Mouse (Mus musculus) CD8-positive naive resting alpha-beta T cell, adult 2 months (primary cell): ENCODE data around the gene Ccdc74a.
A peak's percentile ranks its signal among the peaks of the same experiment; 100 is the strongest.
"Not testable (repeated sequence)": the region's sequence is repeated elsewhere in the genome, so short reads cannot be mapped to it uniquely, and the experiment has no call there.

Experiments
- DNase-seq, 2 experiments: peaks; one replicate each; pipeline ENCODE4 v3.0.0; 2022; ENCODE audit warnings: low read depth in 2 of 2, low spot score in 2 of 2

Gene Ccdc74a

DNA sequence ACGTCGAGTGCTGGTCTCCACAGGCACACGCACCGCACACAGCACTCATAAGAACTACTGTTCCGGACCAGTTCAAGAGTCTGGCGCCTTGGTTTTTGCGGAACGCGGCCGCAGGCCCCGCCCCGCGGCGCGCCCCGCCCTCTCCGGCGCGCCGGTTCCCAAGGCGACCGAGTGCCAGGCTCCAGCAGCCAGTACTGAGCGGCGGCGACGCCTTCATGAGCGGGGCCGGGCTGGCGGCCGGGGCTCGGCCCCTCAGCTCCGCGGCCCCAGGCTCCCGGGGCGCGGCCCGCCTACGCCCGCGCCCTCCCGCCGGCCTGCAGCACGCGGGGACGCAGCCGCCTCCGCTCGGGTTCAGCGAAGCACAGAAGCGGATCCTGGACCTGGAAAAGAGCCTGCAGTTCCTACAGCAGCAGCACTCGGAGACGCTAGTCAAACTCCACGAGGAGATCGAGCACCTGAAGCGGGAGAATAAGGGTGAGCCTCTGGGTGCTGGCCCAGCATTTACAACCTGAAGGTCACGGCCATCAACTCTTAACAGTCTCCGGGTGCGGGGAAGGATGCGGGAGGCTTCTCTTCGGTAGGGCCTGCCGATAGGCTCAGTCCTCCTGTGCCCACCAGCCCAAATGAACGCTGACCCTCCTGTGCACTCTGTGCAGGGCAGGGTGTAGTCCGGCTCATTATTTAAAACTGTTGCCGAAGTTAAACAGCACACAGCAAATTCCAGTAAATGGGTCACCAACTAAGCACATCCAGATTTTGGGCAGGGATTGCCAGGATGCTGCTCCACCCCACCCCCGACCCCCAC is at the start of gene Ccdc74a:
TSS of gene Ccdc74a (plus strand) at position 161 of the 805 bp plus-strand sequence.
- peak; percentile 28 to 56 for DNase-seq

DNA sequence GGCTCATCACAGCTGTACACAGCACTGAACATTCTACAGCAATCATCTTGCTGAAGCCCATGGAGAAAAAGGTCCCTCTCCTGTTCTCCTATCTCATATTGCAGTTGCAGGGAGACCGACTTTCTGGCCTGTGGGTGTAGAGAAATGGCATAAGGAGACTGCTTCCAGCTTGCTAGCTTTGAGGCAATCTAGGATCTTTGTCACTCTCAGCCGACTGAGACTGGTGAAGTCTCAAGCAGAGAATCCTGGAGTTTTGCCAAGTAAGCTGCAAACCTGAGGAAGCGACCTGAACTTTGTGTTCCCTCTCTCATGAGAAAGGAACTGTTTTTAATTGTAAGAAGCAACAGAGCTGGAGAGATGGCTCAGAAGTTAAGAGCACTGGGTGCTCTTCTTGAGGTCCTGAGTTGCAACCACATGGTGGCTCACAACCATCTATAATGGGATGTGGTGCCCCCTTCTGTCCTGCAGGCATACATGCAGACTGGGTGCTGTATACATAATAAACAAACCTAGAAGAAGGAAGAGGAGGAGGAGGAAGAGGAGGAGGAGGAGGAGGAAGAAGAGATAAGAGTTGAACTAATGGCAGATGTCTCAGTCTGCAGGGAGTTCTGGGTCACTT is 45.2 kb upstream of the Ccdc74a start:
- no peak for DNase-seq

DNA sequence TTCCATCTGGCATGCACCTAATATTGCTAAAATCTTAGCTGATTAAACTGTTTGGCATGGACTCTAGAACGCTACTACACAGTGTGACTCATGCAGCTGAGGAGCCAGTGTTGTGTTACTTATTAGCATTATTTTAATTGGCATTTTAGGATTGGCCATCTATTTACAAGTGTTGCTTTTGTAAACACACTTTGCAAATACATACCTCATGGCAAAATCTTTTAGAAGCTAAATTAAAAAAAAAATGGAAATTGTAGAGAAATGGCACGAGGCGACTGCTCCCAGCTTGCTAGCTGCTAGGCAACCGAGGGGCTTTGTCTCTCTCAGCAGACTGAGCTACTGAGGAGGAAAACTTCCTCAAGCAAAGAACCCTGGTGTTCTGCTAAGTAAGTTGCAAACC is 41.3 kb upstream of the Ccdc74a start:
- DNase-seq: no peak

GRCm38 (mm10) chr16:17605684-17606083 is 40.6 kb upstream of the Ccdc74a start:
- no peak for DNase-seq

DNA sequence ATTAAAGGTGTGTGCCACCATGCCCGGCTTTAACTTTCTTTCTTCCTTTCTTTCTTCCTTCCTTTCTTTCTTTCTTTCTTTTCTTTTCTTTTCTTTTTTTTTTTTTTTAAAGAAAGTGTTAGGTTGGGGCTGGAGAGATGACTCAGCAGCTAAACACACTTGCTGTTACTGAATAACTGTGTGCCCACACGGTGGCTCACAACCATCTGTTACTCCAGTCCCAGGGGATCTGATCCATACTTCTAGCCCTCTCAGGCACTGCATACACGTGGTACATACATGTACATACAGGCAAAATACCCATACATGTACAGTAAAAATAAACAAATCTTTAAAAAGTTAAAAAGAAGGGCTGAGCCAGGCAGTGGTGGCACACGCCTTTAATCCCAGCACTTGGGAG is 34.9 kb upstream of the Ccdc74a start:
- no peak for DNase-seq

- DNase-seq: not testable (repeated sequence)
These were observed 31.5 kb upstream of the Ccdc74a start for GRCm38 (mm10) chr16:17614740-17615139.

- no peak for DNase-seq
These were observed 30.1 kb upstream of the Ccdc74a start for GRCm38 (mm10) chr16:17616212-17616611.

DNA sequence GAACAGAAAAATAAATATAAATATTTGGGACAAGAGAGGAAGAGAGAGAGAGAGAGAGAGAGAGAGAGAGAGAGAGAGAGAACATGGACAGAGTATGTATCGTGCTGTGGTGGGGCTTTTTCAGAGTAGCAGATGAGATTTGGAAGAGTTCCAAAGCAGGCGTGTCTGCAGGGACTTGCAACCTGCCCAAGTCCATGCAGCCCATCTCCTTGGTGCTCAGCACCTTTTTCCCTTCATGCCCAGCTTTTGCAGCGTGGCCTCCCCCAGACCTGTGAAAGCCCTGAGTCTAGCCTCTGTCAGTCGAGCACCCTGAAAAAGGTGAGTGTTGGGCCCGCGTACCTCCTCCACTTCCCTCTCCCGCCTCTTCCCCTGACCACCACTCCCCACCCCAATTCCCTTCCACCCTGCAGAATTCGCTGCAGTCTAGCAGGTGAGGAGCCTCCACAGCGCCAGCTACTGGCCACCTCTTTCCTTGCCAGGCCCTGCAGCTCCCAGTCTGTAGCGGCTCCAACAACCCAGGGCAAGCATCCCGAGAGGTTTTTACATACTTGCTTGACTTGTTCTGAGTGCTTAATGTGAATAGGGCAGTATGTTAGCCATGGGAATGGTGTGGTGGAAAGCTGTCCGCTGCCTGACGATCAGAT is 28.2 kb upstream of the Ccdc74a start:
- peak; percentile 16 to 45 for DNase-seq

GRCm38 (mm10) chr16:17619198-17620105 is 26.8 kb upstream of the Ccdc74a start, which contains the start of gene Smpd4:
Gene Smpd4 (plus strand): TSS chr16:17619354.
- DNase-seq: peak; percentile 89 to 94

DNA sequence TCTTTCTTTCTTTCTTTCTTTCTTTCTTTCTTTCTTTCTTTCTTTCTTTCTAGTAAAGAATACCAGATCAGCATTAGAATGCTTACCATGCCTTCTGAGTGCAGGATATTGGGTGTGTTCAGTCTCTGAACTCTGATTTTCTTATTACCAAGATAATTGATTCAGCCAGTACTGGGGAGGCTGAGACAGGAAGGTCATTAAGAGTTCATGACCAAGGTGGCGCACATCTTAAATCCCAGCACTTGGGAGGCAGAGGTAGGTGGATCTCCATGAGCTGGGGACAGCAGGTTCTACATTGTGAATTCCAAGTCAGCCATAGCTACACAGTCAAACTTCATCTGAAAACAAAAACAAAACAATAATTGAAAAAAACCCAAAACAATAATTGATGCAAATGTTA is 24.3 kb upstream of the Ccdc74a start:
- DNase-seq: no peak

- no peak for DNase-seq
These were observed 20.6 kb upstream of the Ccdc74a start for GRCm38 (mm10) chr16:17625488-17626268.

DNA sequence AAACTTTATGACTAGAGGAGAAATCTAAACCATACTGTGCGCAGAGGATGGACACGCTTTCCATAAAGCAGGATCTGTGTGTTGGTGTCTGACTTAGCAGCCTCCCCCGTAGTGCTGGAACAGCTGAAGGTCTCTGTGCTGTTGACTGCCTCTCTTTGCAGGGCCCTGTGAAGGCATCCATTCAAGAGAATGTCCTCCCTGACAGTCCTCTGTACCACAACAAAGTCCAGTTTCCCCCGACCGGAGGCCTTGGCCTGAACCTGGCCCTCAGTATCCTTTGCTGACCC is 20.1 kb upstream of the Ccdc74a start:
- no peak for DNase-seq

- no peak for DNase-seq
These were observed 13.7 kb upstream of the Ccdc74a start for GRCm38 (mm10) chr16:17632580-17632979.

DNA sequence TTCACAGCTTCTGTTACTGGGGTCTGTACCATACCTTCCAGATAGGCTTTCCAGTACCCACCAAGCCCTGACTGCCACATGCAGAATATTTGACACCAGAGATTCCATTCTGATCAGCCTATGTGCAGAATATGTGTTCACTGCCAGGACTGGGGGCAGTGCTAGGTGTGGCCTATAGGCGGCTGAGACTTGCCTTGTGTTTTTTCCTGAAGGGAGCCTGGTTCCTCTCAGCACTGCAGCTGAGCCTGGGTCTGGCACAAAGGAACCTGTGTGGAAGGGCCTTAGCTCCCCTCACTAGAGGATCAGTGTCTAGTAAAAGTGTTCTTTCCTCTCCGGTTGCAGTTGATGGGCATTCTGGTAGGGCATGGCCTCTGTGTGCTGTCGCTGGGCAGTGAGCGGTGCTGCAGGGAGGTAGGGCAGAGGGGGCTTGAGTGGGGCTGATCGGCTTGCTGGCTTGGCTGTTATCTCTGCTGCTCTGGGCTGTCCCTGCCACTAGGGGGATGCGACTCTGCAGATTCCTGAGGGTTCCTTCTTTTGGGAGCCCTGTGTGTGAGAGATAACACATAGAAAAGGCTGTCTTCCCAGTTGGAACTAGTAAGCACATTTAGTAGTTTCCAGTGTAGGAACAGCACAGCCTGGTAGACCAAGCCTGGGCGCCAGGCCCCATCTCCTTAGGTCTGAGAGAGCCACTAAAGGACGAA is 12.6 kb upstream of the Ccdc74a start:
- no peak for DNase-seq

- DNase-seq: no peak
These were observed 9.4 kb upstream of the Ccdc74a start for GRCm38 (mm10) chr16:17636904-17637303.

DNA sequence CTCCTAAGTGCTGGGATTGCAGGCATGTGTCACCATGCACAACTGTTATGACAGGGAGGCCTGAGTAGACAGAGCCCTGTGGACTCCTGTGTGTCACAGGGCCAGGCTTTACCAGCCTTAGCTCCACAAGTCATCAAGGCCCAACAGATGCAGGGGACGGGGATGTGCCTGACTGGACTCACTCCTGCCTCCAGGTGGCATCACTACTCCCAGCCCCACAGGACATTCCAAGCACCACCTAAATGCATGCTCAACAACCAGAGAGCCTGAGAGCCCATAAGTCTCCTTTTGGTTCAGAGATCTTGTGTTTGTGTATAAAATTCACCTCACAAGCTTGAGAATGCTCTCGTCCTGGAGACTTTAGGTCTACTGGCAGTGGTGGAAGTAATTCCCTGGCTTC is 8.7 kb upstream of the Ccdc74a start:
- no peak for DNase-seq

- no peak for DNase-seq
These were observed 8.1 kb upstream of the Ccdc74a start for GRCm38 (mm10) chr16:17638036-17638628.

- DNase-seq: no peak
These were observed 7.2 kb upstream of the Ccdc74a start for GRCm38 (mm10) chr16:17639081-17639480.

DNA sequence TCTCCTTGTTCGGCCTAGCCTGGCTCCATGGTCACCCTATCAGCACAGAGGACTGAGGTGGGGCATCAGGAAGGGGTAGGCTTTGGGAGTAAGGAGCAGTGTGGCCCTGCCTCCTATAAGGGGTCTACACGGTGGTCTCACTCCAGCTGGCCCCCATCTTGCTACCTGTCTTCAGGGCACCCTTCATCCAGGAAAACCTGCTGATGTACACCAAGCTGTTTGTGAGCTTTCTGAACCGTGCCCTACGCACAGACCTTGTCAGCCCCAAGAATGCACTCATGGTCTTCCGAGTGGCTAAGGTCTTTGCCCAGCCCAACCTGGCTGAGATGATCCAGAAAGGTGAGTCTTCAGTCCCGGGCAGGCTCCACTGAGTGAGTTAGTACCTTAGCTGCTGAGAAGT is 6.3 kb upstream of the Ccdc74a start:
- DNase-seq: no peak

DNA sequence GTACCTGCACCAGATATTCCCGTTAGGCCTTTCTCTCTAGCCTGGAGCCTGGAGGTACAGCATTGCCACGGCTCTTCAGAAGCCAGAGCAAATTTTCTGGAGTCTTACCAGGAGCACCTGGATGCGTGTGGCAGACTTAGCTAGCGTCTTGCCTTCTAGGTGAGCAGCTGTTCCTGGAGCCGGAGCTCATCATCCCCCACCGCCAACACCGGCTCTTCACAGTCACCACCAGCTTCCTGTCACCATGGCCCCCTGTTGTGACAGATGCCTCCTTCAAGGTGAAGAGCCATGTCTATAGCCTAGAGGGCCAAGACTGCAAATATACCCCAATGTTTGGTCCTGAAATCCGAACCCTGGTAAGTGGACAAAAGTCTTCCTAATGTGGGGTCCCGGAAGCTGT is 5.6 kb upstream of the Ccdc74a start:
- DNase-seq: no peak
